Mouse (Mus musculus): Measurements from ENCODE around the gene Plpp7.

GRCm38 (mm10) chr2:32060228-32060805 is 35.0 kb upstream of the Plpp7 start:
- no peak for TF ChIP-seq GATA1 (IDR thresholded peaks at IDR 0.05; ENCODE audit: borderline replicate concordance, low read length)
- TF ChIP-seq FLI1 (IDR thresholded peaks at IDR 0.05; ENCODE audit: low read length), result no peak

All from megakaryocyte, embryonic 14.5 days (primary cell).